Mouse (Mus musculus): ENCODE measurements around the gene Ranbp9.

DNA sequence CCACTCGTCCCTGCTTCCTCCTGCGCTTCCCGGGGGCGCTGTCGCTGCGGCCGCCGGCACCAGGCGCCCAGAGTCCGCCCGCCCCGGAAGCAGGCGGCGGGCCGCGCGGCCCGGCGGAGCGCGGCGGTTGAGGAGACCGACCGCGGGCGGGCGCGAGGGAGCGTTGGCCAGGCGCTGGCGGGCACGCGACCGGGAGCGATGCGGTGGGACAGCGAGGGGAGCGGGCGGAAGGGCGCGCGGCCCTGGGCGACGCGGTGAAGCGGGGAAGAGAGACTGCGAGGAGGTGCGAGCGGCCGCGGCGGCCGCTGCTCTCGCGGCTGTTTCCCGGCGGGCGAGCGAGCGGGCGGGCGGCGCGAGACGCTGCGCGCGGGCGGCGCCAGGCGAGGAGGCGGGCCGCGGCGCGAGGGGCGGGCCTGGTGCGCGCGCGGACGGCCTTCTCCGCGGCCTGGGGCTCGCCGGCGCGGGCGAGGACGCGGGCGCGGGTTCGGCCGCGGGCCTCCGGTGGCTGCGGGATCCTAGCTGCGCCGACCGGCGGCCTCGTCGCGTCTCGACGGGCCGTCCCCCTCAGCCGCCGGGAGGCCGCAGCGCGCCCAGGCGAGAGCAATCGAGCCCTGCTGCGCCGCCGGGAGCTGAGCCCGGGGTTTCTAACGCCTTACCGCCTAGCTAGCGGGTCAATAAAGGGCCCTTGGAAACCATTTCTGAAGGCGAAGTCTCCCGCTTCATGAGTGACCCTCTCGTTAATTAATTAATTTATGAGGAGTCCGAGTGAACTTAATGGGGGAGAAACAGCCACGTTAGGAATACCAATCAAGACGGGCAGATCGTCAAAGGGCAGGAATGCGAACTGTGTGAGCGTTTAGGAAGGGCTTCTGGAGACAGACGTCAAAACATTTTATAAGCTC is at the start of gene Ranbp9:
- TF ChIP-seq CTCF (IDR thresholded peaks at IDR 0.05; ENCODE audit: low read depth, low read length) (no peak), POLR2A (IDR thresholded peaks at IDR 0.05; ENCODE audit: borderline replicate concordance, low read depth, low read length) (no peak)
